Comparison of ENCODE assay signal across 26 mouse cellular contexts in the genomic region with DNA sequence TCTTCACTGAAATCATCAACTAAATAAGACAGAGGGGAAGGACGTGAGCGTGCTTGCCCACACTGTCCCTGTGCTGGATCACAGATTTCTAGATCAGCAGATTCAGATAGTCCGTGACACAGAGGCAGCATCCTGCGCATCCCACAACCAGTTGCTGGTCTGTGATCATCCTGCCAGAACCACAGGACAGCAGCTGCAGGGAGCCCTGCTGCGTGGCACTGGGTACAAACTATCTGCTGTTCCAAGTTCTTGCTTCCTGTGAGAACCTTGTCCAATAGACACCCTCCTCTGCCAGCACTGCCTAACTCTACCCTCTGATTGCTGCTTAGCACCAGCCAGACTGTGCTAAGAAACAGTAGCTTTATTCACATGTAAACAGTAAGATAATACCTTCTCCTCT.
"Had no signal": no experiment of that assay in that cellular context is flagged by ENCODE, and none has a peak within 500 bp of the region (broad histone marks: within the 10 kb centered on the region; RNA-seq: fewer than 3 reads in every experiment).

No protein-coding gene starts in this region.

- H3K9me3 ChIP-seq: heart, embryonic 13.5 days; heart, embryonic 15.5 days; hindbrain, embryonic 13.5 days; hindbrain, embryonic 15.5 days; kidney, embryonic 15.5 days; limb, embryonic 13.5 days; limb, embryonic 15.5 days; liver, embryonic 12.5 days had no signal

- H3K27me3 ChIP-seq: heart, embryonic 13.5 days; heart, embryonic 15.5 days; hindbrain, embryonic 13.5 days; hindbrain, embryonic 15.5 days; kidney, embryonic 15.5 days; limb, embryonic 13.5 days; limb, embryonic 15.5 days; liver, embryonic 12.5 days had no signal

- DNase-seq: gastrocnemius, postnatal 14 days; gastrocnemius, postnatal 36 days; heart, adult 18-20 months; heart, postnatal 14 days; heart, postnatal 36 days; kidney, adult 11 months; kidney, adult 2 months; kidney, adult 9 months; kidney, postnatal 14 days; kidney, postnatal 36 days; layer of hippocampus, adult 9-11 months; layer of hippocampus, postnatal 36 days; left cerebral cortex, postnatal 4 days had no signal

- H3K4me1 ChIP-seq: heart, embryonic 13.5 days; heart, embryonic 15.5 days; hindbrain, embryonic 13.5 days; hindbrain, embryonic 15.5 days; kidney, embryonic 15.5 days; limb, embryonic 13.5 days; limb, embryonic 15.5 days; liver, embryonic 12.5 days had no signal

- H3K4me2 ChIP-seq: heart, embryonic 11.5 days; heart, embryonic 13.5 days; heart, embryonic 15.5 days; hindbrain, embryonic 13.5 days; hindbrain, embryonic 15.5 days; kidney, embryonic 15.5 days; limb, embryonic 13.5 days; limb, embryonic 15.5 days; liver, embryonic 12.5 days had no signal

- H3K27ac ChIP-seq: heart, embryonic 13.5 days; heart, embryonic 15.5 days; hindbrain, embryonic 13.5 days; hindbrain, embryonic 15.5 days; hindbrain, postnatal 0 days; kidney, embryonic 15.5 days; kidney, postnatal 0 days; limb, embryonic 13.5 days; limb, embryonic 15.5 days; liver, embryonic 12.5 days; liver, embryonic 14.5 days had no signal

- H3K4me3 ChIP-seq: heart, embryonic 13.5 days; heart, embryonic 15.5 days; hindbrain, embryonic 13.5 days; hindbrain, embryonic 15.5 days; kidney, embryonic 15.5 days; limb, embryonic 13.5 days; limb, embryonic 15.5 days; liver, embryonic 12.5 days had no signal

- ATAC-seq: hindbrain, postnatal 0 days; intestine, embryonic 16.5 days; liver, embryonic 12.5 days had no signal

- H3K9ac ChIP-seq: heart, embryonic 13.5 days; heart, embryonic 15.5 days; hindbrain, embryonic 13.5 days; hindbrain, embryonic 15.5 days; kidney, embryonic 15.5 days; limb, embryonic 13.5 days; limb, embryonic 15.5 days; liver, embryonic 12.5 days; liver, embryonic 14.5 days had no signal
